Mouse (Mus musculus) midbrain, embryonic 13.5 days (tissue): ENCODE measurements around the gene Arl4c. TPM values are rescaled to one million over a fixed set of nuclear protein-coding genes. Genes with fewer than 3 reads are reported as not detected.
A peak's percentile ranks its signal among the peaks of the same experiment; 100 is the strongest.

ENCODE experiments used
- ATAC-seq: fragments of 200-750 bp; cut with Nextera tagmentation; 2 replicates; pipeline ENCODE4 v1.8.0; 2017; ENCODE audit warnings: mild to moderate bottlenecking, moderate TSS enrichment, moderate library complexity
- H3K27ac ChIP-seq: fragments of 300-500 bp; sonication (generic); 2 replicates; pipeline ENCODE4 v1.5.1; 2015; ENCODE audit warnings: inconsistent platforms, mild to moderate bottlenecking, moderate library complexity
- H3K27me3 ChIP-seq: fragments of 300-500 bp; sonication (generic); 2 replicates; pipeline ENCODE4 v1.6.1; 2015; ENCODE audit warnings: mild to moderate bottlenecking, inconsistent platforms
- H3K36me3 ChIP-seq: fragments of 300-500 bp; sonication (generic); 2 replicates; pipeline ENCODE4 v1.6.1; 2015; ENCODE audit warnings: mild to moderate bottlenecking, inconsistent platforms
- H3K4me1 ChIP-seq: fragments of 300-500 bp; sonication (generic); replicated peaks from 2 replicates; pipeline ENCODE4 v1.6.1; 2015; ENCODE audit warnings: inconsistent platforms
- H3K4me2 ChIP-seq: fragments of 300-500 bp; sonication (generic); replicated peaks from 2 replicates; pipeline ENCODE4 v1.6.1; 2015; ENCODE audit warnings: moderate library complexity, mild to moderate bottlenecking, inconsistent platforms
- H3K4me3 ChIP-seq: fragments of 300-500 bp; sonication (generic); replicated peaks from 2 replicates; pipeline ENCODE4 v1.5.1; 2015; ENCODE audit warnings: mild to moderate bottlenecking, inconsistent platforms
- H3K9ac ChIP-seq: fragments of 300-500 bp; sonication (generic); replicated peaks from 2 replicates; pipeline ENCODE4 v1.6.1; 2015; ENCODE audit warnings: mild to moderate bottlenecking, inconsistent platforms
- H3K9me3 ChIP-seq: fragments of 300-500 bp; sonication (generic); 2 replicates; pipeline ENCODE4 v1.6.1; 2016; ENCODE audit warnings: mild to moderate bottlenecking, inconsistent platforms
- WGBS: fragments of 180-500 bp; shearing (Covaris S2); methylation state at CpG from one replicate; pipeline ENCODE4 v1.1.7; 2015; 5-methylcytosine and 5-hydroxymethylcytosine counted together
- polyA plus RNA-seq: library from polyadenylated mRNA; unstranded; fragments of >200 nt; fragmentation: Nextera tagmentation; extraction: Ambion mirVana; gene quantifications from 2 replicates; pipeline ENCODE4 v1.2.1, GENCODE M21; 2015

Arl4c gene
- polyA plus RNA-seq, 1 experiment from 2014 or later: 47.7 TPM

DNA sequence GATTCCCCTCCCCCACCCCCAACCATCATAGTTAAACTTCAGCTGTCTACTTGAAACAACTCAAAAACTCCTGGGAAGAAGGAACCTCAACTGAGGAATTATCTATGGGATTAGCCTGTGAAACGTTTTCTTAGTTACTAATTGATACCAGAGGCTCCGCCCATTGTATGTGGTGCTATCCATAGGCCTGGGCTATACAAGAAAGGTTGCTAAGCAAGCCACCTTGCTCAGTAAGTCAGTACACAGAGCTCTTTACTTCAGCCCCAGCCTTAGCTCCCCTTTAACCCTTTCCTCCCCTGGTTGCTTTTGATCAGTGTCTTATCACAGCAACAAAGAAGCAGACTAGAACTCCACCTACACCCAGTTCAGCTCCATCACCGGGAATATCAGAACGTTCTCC lies 31.2 kb downstream of the Arl4c start:
- WGBS: 33% methylated on average over 4 of the region's 4 CpGs
- ATAC-seq: no peak

DNA sequence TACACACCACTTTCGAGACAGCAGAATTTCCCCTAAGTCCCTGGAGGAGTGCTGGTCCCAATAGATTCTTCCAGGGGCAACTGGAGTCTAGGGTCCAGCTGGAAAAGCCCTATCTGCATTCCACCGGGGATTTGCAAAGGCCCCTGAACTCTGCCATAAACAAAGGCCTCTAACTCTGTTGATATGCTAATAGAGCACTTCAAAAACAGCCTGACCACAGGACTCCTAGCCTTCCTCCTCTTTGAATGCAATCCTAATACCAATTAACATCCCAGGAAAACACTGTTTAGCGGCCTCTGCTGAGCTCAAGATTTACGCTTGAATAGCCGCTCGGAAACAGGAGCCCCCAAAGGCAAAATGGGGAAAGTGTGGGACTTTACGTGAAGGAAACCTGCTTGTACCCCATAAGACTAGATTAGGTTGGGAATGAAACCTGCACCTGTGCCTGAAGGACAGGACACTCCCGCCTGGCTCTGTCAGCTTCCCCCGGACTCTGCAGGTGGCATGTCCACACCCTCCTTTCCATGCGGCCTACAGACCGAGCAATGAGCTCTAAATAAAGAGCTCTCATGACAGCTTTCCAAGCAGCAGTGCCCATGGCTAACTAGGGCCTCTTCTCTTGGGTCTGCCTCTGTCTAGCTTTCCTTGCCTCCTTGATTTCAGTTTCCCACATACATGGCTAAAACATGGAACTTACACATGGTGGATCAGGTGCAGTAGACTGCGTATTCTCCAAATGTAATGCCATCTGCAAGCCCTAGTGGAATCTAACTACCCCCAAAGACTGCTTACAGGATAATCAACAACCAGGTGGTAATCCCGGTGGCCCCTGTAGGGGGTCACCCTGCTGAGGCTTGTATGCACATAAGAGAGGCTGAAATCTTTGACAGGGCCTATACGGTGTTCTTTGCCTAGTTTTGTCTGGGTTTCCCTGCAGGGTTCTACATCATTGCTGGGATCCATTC lies 32.9 kb downstream of the Arl4c start:
- no peaks in the 10 kb centered on the region for H3K27me3 ChIP-seq
- H3K27ac ChIP-seq: peak overlapping the region; percentile 78
- H3K36me3 ChIP-seq: no peaks in the 10 kb centered on the region
- ATAC-seq: peak; percentile 78
- H3K9ac ChIP-seq: no peak overlapping the region
- WGBS: 4% methylated on average over 14 of the region's 14 CpGs
- H3K4me2 ChIP-seq: peak overlapping the region; percentile 38
- peaks cover 35% of the 10 kb centered on the region for H3K4me1 ChIP-seq
- no peaks in the 10 kb centered on the region for H3K9me3 ChIP-seq
- no peak overlapping the region for H3K4me3 ChIP-seq

More for the DNA sequence above, 31.2 kb downstream of the Arl4c start:
- Histone ChIP-seq H3K27me3 (no peaks in the 10 kb centered on the region), H3K9ac (no peak overlapping the region), H3K27ac (no peak overlapping the region), H3K4me1 (peaks cover 35% of the 10 kb centered on the region), H3K36me3 (no peaks in the 10 kb centered on the region), H3K4me3 (no peak overlapping the region), H3K4me2 (no peak overlapping the region), H3K9me3 (no peaks in the 10 kb centered on the region)

DNA sequence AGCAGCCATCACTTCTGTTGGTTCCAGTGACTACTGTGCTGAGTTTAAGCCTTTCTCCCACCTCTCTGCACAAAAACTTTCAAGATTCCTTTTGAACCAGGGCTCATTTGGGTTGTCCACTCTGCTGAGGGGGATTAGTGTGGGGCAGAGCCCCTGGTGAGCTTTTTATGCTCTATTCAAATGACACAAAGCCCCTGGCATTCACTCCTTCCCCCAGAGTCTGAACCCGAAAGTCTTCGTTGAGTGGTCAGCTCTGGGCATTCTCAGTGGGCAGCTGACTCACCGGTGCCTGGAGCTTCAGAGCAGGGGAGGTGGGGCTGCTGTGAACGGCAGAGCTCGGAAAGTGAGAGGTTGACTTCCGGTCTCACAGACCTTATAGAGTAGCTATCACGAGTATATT lies 33.7 kb downstream of the Arl4c start:
- no peaks in the 10 kb centered on the region for H3K36me3 ChIP-seq
- ATAC-seq: peak; percentile 59
- H3K27ac ChIP-seq: peak overlapping the region; percentile 78
- H3K27me3 ChIP-seq: no peaks in the 10 kb centered on the region
- no peak overlapping the region for H3K9ac ChIP-seq
- WGBS: 1% methylated on average over 7 of the region's 7 CpGs
- no peak overlapping the region for H3K4me3 ChIP-seq
- no peaks in the 10 kb centered on the region for H3K9me3 ChIP-seq
- H3K4me2 ChIP-seq: peak overlapping the region; percentile 38
- peaks cover 35% of the 10 kb centered on the region for H3K4me1 ChIP-seq

DNA sequence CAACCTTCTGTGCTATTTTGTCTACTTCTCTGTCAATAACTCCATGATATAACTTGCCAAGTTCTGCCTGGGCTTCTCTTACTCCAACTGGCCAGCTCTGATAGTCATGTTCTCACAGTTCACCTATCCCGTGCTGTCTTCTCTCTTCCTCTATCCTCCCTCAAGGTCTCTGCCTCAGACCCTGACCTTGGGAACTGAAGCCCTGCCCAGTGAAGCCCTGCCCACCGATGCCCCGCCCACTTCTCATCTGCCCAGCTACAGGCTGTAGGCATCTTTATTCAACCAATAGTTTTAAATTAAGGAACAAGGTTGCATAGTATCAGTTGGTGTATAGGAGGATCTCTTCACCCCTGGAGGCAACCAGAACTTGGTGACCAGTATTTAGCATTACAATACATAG lies 37.4 kb downstream of the Arl4c start:
- Histone ChIP-seq H3K9me3 (no peaks in the 10 kb centered on the region), H3K4me1 (peaks cover 23% of the 10 kb centered on the region), H3K4me3 (no peak overlapping the region), H3K27ac (no peak overlapping the region), H3K4me2 (no peak overlapping the region), H3K27me3 (no peaks in the 10 kb centered on the region), H3K9ac (no peak overlapping the region), H3K36me3 (no peaks in the 10 kb centered on the region)
- ATAC-seq: no peak
- 75% methylated on average over 3 of the region's 3 CpGs for WGBS

DNA sequence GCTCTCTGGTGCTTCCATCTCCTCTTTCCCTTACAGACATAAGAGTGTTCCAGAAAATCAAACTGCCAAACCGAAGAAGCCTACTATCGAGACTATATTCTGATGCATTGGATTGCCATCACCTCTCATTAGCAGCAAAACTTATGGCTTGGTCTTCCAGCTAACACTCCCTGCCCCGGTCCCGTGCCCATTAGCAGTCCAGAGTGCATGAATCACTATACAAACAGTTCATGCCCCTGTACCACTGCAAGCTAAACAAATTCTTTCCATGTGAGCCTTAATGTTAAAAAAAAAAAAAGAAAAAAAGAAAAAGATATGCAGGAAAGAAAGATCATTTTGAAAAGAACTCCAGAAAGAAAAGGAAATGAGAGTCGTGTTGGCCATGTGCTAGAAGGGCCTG lies 39.3 kb downstream of the Arl4c start:
- WGBS: 92% methylated on average over 5 of the region's 5 CpGs
- no peaks in the 10 kb centered on the region for H3K36me3 ChIP-seq
- H3K9ac ChIP-seq: no peak overlapping the region
- H3K9me3 ChIP-seq: no peaks in the 10 kb centered on the region
- H3K27me3 ChIP-seq: no peaks in the 10 kb centered on the region
- H3K4me1 ChIP-seq: peaks cover 7% of the 10 kb centered on the region
- H3K4me2 ChIP-seq: no peak overlapping the region
- ATAC-seq: no peak
- no peak overlapping the region for H3K4me3 ChIP-seq
- H3K27ac ChIP-seq: no peak overlapping the region

DNA sequence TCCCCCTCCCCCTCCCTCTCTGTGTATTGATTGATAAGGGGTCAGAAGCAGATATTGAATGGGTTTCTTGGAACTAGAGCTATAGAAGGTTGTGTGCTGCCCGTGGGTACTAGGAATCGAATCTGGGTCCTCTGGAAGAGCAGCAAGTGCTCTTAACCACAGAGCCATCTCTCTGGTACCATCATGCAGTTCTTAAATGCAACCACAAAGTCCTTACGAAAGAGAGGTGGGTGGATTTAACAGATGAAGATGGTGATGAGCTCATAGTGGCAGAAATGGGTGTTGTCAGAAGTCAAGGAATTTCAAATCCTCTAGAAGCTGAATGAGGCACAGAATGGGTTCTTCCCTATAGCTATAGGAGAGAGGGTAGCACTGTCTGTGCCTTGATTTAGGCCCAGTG lies 40.8 kb downstream of the Arl4c start:
- 93% methylated on average over 3 of the region's 3 CpGs for WGBS
- H3K9ac ChIP-seq: no peak overlapping the region
- H3K4me1 ChIP-seq: peaks cover 4% of the 10 kb centered on the region
- no peak overlapping the region for H3K4me3 ChIP-seq
- H3K9me3 ChIP-seq: no peaks in the 10 kb centered on the region
- no peaks in the 10 kb centered on the region for H3K27me3 ChIP-seq
- ATAC-seq: no peak
- no peak overlapping the region for H3K27ac ChIP-seq
- H3K36me3 ChIP-seq: no peaks in the 10 kb centered on the region
- H3K4me2 ChIP-seq: no peak overlapping the region

DNA sequence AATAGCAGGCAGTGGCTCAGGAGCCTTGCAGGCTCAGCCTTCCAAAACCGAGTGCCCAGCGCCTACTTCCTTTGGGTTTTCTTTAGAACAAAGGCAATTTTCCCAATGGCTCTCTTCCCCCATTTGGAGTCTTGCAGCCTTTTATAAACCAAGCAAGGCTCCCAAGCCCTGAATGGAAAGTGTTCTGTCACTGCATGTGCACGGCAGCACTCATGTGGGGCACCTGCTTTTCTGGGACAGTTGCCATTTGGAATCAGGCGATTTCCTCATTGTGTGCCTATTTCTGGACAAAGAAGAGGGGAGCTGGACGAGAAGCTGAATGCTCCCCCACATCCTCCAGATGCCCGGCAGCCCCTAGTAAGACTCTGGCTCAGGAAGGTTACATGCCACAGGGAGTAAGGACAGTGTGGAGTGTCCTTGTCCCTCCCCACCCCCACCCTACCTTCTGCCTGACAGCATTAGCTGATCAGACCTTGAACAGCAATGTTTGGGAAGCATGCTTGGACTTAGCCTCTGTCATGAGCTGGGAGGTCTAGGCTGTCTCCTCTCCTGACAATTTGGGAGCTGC lies 43.6 kb downstream of the Arl4c start:
- ATAC-seq: 0 out of 2 replicates have a peak, but pooled peaks have one; percentile 27
- no peaks in the 10 kb centered on the region for H3K27me3 ChIP-seq
- no peak overlapping the region for H3K27ac ChIP-seq
- H3K9me3 ChIP-seq: no peaks in the 10 kb centered on the region
- 50% methylated on average over 6 of the region's 6 CpGs for WGBS
- no peak overlapping the region for H3K9ac ChIP-seq
- H3K4me1 ChIP-seq: peaks cover 4% of the 10 kb centered on the region
- no peaks in the 10 kb centered on the region for H3K36me3 ChIP-seq
- no peak overlapping the region for H3K4me3 ChIP-seq
- no peak overlapping the region for H3K4me2 ChIP-seq

DNA sequence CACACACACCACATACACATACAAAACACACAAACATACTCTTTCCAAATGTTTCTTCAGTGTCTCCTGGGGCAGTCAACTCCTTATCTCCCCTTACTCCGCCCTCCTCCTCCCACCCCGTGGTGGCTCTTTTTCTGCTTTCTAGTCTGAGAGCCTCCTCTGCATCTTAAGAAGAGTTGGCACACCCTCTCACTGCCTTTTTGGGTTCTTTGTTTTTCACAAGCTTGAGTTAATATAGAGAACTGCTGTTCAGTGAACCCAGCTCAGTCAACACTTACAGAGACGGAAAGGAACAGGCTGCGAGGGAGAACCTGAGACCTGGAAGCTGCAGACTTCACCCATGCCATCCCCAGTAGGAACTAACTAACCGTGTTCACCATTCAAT lies 45.9 kb downstream of the Arl4c start:
- peaks cover 4% of the 10 kb centered on the region for H3K4me1 ChIP-seq
- 87% methylated on average over 5 of the region's 5 CpGs for WGBS
- no peaks in the 10 kb centered on the region for H3K27me3 ChIP-seq
- H3K36me3 ChIP-seq: no peaks in the 10 kb centered on the region
- H3K4me3 ChIP-seq: no peak overlapping the region
- ATAC-seq: no peak
- no peaks in the 10 kb centered on the region for H3K9me3 ChIP-seq
- H3K9ac ChIP-seq: no peak overlapping the region
- H3K27ac ChIP-seq: no peak overlapping the region
- H3K4me2 ChIP-seq: no peak overlapping the region

DNA sequence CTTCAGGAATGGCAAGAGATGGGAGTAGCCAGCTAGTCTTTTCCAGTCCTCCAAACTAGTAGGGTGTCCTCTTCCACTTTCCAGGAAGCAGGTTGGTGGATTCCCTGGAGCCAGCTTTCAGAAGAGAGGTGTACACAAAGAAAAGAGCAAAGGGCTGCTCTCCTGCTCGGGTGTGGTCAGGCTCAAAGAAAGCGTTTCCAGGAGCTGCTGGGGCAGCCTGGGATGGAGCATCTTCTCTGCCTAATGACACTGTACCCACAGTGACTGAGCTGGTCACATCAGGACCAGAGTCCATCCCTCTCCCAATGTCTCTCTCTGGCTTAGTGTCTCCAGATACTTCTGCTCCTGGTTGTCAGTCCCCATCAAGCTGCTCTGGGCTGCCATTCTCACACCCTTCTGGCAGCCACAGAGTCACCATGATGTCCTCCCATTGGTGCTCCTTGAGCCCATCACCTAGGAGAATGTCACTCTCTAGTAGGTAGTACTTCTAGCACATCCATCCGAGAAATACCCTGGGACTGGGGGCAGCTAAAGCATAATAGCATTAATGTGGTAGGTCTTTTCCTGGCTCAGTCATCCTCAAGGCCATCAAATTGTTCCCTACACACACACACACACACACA lies 46.4 kb downstream of the Arl4c start:
- no peak overlapping the region for H3K27ac ChIP-seq
- ATAC-seq: no peak
- 93% methylated on average over 3 of the region's 3 CpGs for WGBS

DNA sequence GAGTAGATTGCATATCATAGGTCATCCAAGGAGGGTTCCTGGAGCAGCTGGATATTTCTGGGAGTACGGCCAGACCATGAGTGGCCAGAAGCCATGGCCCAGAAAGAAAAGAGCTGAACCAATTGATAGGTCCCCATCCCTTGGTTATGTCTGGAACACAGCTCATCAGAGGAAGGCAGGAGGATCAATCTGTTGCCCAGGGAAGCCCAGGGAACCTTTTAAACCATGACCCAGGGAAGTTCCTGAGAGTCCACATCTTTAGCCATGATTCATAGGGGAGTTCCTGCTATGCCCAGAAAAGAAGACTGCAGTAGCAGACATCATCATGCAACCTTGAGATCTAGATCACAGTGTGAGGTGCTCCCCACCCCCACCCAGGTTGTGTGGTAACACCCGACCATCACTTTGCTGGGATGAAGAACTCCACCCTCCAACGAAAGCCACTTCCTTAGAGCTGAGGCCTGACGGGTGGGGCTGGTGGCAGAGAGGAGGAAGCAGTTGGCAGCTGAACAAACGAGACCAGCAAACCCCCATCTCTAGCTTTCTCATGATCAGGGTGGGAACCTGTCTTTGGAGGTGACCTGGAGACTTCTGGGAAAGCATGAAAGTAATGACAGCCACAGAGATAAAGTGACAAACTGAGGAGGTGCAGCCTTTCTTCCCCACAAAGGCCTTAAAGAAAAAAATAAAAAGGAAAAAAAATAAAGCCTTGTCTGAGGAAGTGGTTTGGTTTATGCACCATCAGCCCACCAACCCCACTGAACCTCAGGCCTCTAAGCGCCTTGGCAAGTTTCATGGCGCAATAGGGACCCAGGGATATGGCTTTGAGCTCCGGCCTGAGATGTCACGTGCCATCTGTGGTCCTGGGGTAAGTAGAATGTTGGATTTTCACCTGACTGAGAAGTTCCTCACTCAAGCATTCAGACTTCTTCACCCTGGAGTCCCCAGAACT lies 47.2 kb downstream of the Arl4c start:
- ATAC-seq: no peak
- 91% methylated on average over 9 of the region's 9 CpGs for WGBS
- H3K27ac ChIP-seq: no peak overlapping the region
- peaks cover 4% of the 10 kb centered on the region for H3K4me1 ChIP-seq
- H3K9me3 ChIP-seq: no peaks in the 10 kb centered on the region
- H3K36me3 ChIP-seq: no peaks in the 10 kb centered on the region
- H3K9ac ChIP-seq: no peak overlapping the region
- no peak overlapping the region for H3K4me3 ChIP-seq
- H3K27me3 ChIP-seq: no peaks in the 10 kb centered on the region
- no peak overlapping the region for H3K4me2 ChIP-seq

More for the DNA sequence above, 46.4 kb downstream of the Arl4c start:
- Histone ChIP-seq H3K27me3 (no peaks in the 10 kb centered on the region), H3K4me2 (no peak overlapping the region), H3K9me3 (no peaks in the 10 kb centered on the region), H3K4me3 (no peak overlapping the region), H3K36me3 (no peaks in the 10 kb centered on the region), H3K9ac (no peak overlapping the region), H3K4me1 (peaks cover 4% of the 10 kb centered on the region)

DNA sequence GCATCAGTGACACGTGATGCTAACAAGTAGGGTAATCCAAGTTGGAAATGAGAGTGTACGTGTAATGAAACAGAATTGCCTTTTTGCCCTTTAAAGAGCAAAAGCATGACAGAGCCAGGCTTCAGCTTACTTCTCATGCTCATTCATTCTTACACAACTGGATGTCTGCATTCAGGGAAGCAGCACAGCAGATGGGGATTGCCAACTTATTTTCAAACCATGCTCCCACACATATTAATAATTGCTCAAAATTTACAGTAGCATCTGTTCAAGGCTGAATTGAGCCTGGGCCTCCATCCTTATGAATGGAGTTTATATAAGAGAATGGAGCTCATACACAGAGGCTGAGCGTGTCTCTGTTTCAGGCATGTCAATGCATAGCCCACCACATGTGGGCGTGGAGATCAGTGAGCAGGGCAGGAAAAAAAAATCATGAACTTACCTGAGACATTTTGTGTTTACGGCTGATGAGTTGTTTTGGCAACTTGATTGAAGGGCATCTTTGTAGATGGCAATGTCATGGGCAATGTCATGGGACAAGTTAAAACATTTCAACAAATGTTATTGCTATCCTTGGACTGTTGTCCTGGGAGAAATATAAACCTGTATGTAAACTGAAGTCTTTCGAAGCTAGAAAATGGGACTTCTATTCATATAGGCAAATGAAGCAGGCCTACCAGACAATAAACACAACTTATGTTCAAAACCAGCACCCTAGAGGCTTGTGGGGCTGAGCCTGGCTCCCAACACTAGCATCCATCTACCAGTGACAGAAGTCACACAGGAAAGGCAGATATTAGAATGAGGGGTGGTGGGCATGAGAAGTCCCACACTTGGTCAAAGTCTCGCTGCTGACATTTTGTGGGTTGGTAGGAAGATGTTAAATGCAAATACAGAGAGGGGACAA lies 48.2 kb downstream of the Arl4c start:
- Histone ChIP-seq H3K4me1 (peaks cover 4% of the 10 kb centered on the region), H3K36me3 (no peaks in the 10 kb centered on the region), H3K27me3 (no peaks in the 10 kb centered on the region), H3K9me3 (no peaks in the 10 kb centered on the region), H3K27ac (no peak overlapping the region), H3K9ac (no peak overlapping the region), H3K4me2 (no peak overlapping the region), H3K4me3 (no peak overlapping the region)
- no peak for ATAC-seq
- WGBS: 96% methylated on average over 7 of the region's 7 CpGs
